Mouse (Mus musculus): Measurements from ENCODE around the gene C130074G19Rik. TPM values are rescaled to one million over a fixed set of nuclear protein-coding genes. Genes with fewer than 3 reads are reported as not detected.

The C130074G19Rik gene
- total RNA-seq, 2 experiments from 2014 or later = not detected

- ATAC-seq (ENCODE audit: poor library complexity, severe bottlenecking) = peak; percentile 90
Measured at GRCm38 (mm10) chr1:184845111-184846071, 37.6 kb downstream of the C130074G19Rik start.

DNA sequence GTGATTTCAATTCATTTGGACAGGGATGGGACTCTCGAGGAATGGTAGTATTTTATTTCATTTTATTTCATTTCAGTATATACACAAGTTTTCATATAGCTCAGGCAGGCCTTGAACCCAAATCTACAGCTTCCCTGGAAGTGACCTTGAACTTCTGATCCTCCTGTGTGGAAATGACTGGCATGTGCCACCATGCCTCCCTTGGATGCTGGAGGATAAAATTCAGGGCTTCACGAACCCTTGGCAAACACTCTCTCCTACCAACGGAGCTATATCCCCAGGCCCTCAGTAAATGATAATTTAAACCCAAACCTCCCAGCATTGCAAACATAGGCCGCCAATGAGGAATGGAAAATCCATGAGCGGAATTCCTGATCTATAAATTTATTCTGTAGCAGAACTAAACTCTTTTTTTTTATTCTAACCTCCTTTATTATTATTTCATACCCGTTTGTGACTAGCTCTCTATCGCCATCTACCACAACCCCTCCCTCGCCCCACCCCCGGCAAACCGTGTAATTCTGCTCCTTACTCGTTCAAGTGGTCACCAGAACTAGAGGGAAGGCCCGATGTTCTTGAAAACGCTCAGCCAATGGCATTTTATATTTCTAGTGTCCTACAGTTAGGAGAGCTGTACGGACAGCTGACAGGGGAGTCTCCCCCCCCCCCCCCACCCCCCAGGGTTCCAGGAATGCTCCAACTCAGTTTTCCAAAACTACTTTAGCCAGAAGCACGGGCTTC, 38.5 kb downstream of the C130074G19Rik start:
- ATAC-seq (ENCODE audit: poor library complexity, severe bottlenecking) = no peak

DNA sequence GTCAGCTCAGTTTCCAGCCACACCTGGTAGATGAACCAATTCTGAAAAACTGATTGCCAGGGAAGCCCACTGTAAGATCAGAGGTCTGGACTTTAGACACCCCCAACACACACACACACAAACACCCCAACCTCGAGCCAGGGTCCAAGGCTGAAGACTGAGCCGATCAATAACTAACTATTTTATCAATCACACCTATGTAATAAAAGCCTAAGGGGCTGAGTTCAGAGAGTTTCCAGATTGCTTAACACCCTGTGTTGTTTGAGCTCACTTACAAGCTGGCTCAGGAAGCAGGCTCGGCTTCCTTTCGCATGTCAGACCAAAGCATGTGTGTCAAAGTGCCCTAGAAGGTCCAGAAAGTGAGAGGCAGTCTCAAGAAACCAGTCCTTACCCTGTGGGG, 45.4 kb downstream of the C130074G19Rik start:
- no peak for ATAC-seq (ENCODE audit: poor library complexity, severe bottlenecking)

GRCm38 (mm10) chr1:184836350-184836749, 46.7 kb downstream of the C130074G19Rik start:
- ATAC-seq (ENCODE audit: poor library complexity, severe bottlenecking) = no peak

GRCm38 (mm10) chr1:184833499-184833898, 49.5 kb downstream of the C130074G19Rik start:
- ATAC-seq (ENCODE audit: poor library complexity, severe bottlenecking) = no peak

DNA sequence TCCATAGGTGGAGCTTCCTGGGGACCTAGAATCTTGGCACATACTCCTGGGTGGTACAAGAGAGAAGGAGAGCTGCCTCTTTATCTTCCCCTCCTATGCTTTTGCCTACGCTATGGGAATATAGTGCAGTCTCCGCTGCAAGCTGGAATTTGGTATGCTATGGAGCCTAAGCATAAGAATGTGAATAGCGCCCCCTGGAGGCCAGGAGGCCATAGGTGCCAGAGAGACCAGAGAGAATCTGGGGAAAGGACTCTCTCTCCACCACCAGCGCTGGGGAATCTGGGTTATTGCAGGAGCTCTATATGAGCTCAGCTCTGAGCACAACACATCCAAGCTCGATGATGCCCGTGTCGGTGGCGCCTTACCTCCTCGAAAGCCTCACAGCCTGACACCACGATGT, 50.8 kb downstream of the C130074G19Rik start:
- ATAC-seq (ENCODE audit: poor library complexity, severe bottlenecking) = 0 out of 2 replicates have a peak, but pooled peaks have one; percentile 47

DNA sequence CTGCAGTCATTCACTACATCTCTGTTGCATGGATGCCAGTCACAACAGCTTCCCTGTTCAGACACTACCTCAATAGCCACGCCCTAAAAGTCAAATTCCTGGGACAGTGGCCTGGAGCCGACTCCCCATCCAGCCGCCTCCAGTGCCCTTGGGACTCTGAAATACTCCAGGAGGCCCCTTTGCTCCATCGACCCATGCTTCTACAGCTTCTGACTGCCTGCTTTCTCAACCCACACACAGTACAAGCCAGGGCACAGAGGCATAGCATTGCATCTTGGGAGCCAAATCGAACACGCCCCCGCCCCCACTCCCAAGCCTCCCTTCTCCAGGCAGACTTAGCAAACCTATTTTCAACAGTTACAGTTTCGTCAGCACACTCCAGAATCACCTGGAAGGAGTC, 53.1 kb downstream of the C130074G19Rik start:
- no peak for ATAC-seq (ENCODE audit: poor library complexity, severe bottlenecking)

DNA sequence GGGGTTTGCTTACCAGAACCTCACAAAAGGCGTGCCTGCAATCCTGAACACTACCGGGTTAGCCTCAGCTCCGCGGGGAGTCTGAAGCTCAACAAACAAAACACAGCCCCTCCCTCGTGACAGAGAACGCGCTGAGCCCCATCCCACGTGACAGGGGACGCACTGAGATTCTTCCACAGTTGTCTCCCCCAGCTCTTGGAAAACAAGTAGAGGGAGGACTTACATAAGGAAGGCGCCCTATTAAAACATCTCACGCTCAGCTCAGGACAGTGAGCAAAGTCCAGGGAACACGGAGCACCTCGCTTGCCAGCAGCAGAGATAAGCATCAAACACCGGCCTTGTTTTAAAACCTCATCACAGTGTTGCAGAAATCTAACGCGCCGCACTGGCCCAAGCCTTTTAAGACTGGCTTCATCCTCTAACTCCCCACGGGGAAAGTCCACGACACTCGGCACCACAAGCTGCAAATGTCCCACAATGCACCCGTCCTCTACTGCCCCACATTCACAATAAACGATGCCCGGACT, 55.8 kb downstream of the C130074G19Rik start:
- ATAC-seq (ENCODE audit: poor library complexity, severe bottlenecking) = no peak

DNA sequence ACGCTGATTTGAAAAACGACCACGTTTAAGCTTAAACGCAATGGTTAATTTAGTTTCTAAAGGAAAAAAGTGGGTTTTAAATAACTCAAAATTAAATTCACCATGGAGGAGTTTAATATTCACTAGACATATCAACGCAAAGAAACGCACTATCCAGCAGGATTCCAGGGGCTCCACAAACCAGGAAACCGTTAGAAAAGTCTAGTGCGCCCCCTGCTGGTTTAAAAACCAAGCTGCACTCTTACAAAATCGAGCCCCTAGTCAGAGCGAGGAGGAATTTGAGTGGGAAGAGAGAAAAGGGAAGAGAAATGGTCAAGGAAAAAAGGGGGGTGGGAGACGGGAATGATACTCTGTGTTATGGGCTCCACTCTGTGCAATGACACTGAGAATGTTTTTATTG, 57.9 kb downstream of the C130074G19Rik start:
- ATAC-seq (ENCODE audit: poor library complexity, severe bottlenecking) = peak; percentile 72

GRCm38 (mm10) chr1:184824439-184824851, 58.6 kb downstream of the C130074G19Rik start:
- ATAC-seq (ENCODE audit: poor library complexity, severe bottlenecking) = peak; percentile 98

GRCm38 (mm10) chr1:184822678-184823077, 60.3 kb downstream of the C130074G19Rik start:
- ATAC-seq (ENCODE audit: poor library complexity, severe bottlenecking) = no peak

Other genes starting within 250 kb of the C130074G19Rik start
- 29.3 and 39.3 TPM in 2 replicates for gene Hlx, start 150.6 kb downstream of the C130074G19Rik start, total RNA-seq (2015)
- gene Hlx, start 150.6 kb downstream of the C130074G19Rik start, total RNA-seq (2017) = 23.3 and 27.1 TPM in 2 replicates
- 0.62 TPM in 1 of 2 replicates, not detected in the other for gene Marc1, start 71.9 kb downstream of the C130074G19Rik start, total RNA-seq (2015)
- gene Marc1, start 71.9 kb downstream of the C130074G19Rik start, total RNA-seq (2017) = 0.37 TPM in 1 of 2 replicates, not detected in the other
- 141 and 187 TPM in 2 replicates for gene Marc2, start 36.8 kb downstream of the C130074G19Rik start, total RNA-seq (2015)
- gene Marc2, start 36.8 kb downstream of the C130074G19Rik start, total RNA-seq (2017) = 52.3 and 73.3 TPM in 2 replicates
- gene Mark1, start 116.4 kb upstream of the C130074G19Rik start, total RNA-seq (2015) = 0.05 and 0.13 TPM in 2 replicates
- gene Mark1, start 116.4 kb upstream of the C130074G19Rik start, total RNA-seq (2017) = not detected in 2 replicates

Data from megakaryocyte, adult 5-6 weeks (primary cell).